Mouse (Mus musculus) mouse trophoblast stem cell (cell line): ENCODE data around the gene Ank3.

ENCODE experiments used
- in situ Hi-C, 2 experiments: fragments of 300-500 bp; cut with MseI, MboI; formaldehyde crosslinking; loops; 2 replicates in 1 of 2; 3 replicates in 1 of 2; pipeline ENCODE4 v1.15.1; 2025

Gene Ank3

DNA sequence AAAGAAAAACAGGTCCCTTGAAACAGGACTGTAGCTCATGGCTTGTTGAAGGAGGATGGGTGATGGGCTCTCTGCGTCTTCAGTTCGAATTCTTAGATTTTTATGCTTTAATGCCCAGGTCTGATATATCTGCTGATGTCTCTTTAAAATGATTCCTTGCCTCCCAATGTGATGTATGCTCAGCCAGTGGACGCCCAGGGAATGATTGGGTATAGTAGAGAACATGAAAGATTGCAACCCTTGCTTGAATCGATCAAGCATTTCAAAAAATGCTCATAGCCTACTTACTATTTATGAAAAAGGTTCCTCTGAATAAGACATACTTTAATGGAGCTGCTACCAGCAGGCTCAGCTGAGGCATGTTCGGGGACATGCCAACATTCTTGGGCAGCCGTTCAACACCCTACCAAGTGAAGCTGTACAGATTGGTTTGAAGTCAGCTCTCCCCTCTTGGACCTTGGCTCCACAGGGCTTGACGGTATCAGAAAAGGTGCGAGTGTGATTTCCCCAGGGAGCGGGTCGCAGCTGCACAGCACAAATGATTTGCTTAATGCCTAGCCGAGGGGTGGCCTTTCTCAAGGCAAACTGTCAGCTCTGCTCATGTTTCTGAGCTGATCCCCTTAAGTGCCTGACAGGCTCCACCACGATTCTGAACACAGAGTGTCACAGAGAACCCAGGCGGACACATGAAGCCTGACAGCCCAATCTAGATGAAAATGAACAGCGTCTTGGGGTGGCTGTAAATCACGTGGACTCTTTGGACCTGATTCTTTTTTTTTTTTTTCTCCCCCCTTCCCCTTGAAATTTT is 136.8 kb downstream of the Ank3 start:
- in situ Hi-C loops = no loop called here

GRCm38 (mm10) chr10:69535931-69536200 is 137.3 kb downstream of the Ank3 start:
- in situ Hi-C loops = no loop called here

DNA sequence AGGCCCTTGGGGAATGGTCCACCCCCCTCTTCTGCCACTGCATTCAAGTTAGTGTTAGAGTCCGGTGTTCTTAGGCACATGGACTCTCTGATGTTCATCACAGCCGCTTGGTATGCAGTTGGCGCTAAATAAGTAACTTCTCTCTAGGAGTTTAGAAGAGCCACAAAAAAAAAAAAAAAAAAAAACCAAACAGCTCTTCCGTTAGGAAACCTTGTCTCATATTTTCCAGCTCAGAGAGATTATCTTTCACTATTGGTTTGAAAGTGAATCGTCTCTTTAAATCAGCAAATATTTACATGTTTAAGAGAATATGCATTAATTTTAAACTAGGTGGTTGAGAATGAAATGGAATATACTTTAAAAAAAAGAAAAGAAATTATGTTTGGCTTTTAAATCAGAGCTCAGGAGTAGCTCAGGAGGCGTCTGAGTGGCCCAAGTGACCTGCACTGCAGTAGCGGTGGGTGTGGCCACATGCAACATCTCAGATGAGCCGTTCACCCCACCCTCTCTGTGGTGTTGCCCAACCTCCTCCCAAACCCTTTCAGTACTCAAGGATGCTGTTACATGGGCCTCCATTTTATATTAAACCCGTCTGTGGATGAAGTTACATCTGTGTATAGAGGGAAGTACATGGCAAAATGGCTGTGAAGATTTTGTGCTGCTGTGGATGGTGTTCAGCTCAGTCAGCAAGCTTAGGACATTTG is 138.0 kb downstream of the Ank3 start:
- in situ Hi-C loops = no loop called here

GRCm38 (mm10) chr10:69538236-69538635 is 139.7 kb downstream of the Ank3 start:
- in situ Hi-C loops = no loop called here

GRCm38 (mm10) chr10:69542439-69542838 is 143.9 kb downstream of the Ank3 start:
- in situ Hi-C loops = no loop called here

GRCm38 (mm10) chr10:69543876-69544620 is 145.5 kb downstream of the Ank3 start:
- in situ Hi-C loops = no loop called here

DNA sequence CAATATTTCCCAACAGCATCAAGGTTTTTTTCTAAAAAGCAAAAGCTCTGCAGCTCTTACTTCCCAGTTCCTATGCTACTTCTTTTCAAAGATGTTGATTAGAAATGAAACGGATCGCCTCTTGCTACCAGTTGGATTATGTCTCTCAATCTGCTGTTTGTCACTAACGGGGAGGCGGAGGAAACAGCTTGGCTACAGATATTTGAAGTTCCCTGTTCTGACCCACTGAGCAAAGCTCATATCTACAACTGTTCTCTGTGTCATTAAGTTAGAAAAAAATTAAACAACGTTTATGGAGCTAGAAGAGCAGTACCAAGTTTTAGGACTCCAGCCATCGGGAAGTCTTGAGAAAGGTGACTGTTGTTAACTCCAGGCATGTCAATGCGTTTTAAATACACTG is 146.1 kb downstream of the Ank3 start:
- in situ Hi-C loops = no loop called here

- in situ Hi-C loops = no loop called here
These were observed 147.4 kb downstream of the Ank3 start for GRCm38 (mm10) chr10:69545936-69546335.

DNA sequence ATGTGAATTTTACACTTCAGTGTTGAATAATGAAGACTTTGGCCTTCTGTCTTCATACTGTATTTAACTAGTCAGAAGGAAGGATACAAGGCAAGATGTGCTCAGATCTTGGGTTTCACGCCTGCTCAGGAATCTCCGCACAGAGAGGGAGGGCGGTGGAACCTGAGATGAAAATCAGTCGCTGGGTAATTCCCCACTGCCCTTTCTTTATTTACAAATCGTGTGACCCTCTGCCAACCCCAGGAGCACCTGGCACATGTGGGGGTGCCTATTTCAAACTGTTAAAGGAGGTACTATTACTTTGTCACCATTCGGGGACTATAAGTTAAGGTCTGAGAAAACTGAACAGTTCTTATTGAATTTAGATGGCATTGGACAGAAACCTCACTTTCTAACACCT is 148.1 kb downstream of the Ank3 start:
- in situ Hi-C loops = no loop called here

GRCm38 (mm10) chr10:69548771-69549170 is 150.2 kb downstream of the Ank3 start:
- in situ Hi-C loops = no loop called here

- in situ Hi-C loops = no loop called here
These were observed 150.6 kb downstream of the Ank3 start for GRCm38 (mm10) chr10:69549221-69549620.

GRCm38 (mm10) chr10:69550824-69551223 is 152.3 kb downstream of the Ank3 start:
- in situ Hi-C loops = no loop called here

DNA sequence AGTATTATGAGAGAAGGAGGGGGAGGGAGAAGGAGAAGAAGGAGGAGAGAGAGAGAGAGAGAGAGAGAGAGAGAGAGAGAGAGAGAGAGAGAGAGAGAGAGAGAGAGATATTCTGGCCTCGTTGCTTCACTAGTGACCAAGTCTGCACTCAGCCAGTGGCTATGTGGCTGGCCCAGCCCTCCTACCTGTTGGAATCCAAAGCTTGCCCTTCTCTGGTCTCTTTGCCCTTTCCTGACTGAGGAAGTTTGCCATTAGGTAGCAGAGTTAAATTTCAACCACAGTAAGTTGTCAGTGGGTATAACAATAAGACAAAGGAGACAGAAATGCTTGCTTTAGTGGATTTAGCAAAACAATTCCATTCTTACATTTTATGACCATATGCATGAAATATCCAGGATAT is 154.5 kb downstream of the Ank3 start:
- in situ Hi-C loops = no loop called here

GRCm38 (mm10) chr10:69555592-69555991 is 157.0 kb downstream of the Ank3 start:
- in situ Hi-C loops = no loop called here

GRCm38 (mm10) chr10:69556278-69556677 is 157.7 kb downstream of the Ank3 start:
- in situ Hi-C loops = no loop called here

DNA sequence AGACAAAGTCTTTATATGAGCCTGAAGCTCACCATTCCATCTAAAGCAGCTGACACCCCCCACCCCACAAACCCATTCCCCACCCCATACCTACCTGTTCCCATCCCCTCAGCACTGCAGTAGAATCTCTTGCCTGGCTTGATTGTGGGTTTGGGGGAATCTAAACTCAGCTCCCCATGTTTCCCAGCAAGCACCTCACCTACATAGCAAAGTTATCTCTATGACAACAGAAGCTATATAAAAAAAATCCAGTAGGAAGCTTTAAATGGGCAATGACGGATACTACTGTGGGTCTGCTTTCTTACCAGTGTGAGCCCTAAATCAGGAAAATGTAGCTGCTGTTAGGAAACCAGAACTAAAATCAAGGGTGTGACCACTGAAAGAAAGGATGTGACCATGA is 161.7 kb downstream of the Ank3 start:
- in situ Hi-C loops = no loop called here

GRCm38 (mm10) chr10:69562931-69563330 is 164.4 kb downstream of the Ank3 start:
- in situ Hi-C loops = no loop called here

GRCm38 (mm10) chr10:69565052-69565451 is 166.5 kb downstream of the Ank3 start:
- in situ Hi-C loops = no loop called here

DNA sequence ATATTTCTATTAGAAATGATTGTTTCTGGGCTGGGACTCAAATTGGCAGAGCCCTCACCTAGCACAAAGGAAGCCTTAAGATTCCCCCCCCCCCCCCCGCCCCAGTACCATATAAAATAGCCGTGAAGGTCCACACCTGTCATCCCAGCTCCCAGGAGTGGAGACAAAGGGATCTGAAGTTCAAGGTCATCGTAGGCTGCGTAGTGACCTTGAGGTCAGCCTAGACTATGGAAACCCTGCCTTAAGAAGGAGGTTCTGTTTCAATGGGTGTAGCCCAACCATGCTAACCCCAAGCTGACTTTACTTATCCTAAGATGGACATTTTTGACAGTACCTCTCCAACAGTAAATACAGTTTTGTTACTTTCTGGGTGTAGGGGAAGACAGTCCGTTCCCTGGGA is 170.4 kb downstream of the Ank3 start:
- in situ Hi-C loops = no loop called here

DNA sequence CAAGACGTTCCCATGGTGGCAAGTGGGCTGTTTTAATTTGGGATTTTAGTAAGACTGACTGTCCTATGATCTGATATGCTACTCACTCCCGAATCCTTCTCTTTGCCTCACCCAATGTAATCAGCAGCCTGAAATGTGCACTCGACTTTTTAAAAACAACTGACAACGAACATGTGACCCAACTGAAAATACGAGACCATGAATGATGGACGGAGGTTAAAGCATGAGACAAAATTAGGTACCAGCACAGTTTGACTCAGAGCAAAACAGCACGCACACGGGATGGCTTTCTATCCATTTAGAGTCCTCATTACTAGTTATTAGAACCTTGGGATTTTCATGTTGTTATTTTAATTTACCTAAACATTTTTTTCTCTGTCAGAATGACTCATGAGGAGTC is 171.2 kb downstream of the Ank3 start:
- in situ Hi-C loops = no loop called here

DNA sequence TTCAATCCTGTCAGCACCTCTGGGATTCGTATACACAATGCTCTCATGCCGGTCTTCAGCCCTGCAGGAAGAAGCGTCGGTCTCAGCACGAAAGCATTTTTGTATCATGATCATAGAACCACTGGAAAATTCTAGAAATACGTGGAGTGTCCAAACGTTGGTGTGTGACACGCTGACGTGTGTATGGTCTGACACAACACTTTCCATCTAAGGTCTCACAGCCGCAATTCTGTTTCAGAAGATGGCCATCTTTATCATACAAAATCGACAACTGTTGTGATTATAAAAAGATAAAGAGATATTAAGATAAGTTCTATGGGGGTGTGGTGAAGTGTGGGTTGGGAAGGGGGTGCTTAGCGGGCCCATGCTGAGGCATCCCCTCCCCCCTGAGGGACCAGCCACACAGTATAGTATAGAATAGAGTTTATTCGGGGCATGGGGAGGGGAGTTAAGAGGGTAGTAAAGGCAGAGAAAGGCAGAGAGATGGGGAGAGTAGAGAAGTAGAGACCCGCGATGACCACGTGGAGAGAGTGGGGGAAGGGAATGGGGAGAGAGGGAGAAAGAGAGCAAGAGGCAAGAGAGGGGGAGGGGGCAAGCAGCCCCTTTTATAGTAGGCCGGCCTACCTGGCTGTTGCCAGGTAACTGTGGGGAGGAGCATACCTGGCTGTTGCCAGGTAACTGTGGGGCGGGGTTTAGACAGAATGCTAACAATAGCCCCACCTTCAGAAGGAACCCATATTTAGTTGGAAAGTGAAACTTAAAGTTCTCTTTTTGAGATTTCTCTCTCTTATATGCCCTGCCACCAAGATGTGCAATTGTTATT is 172.1 kb downstream of the Ank3 start:
- in situ Hi-C loops = no loop called here

GRCm38 (mm10) chr10:69571422-69571821 is 172.8 kb downstream of the Ank3 start:
- in situ Hi-C loops = no loop called here
